Mouse (Mus musculus) right cerebral cortex, postnatal 10 days (tissue): ENCODE results near the gene Nt5dc1.
A peak's percentile ranks its signal among the peaks of the same experiment; 100 is the strongest.
"Not testable (repeated sequence)": the region's sequence is repeated elsewhere in the genome, so short reads cannot be mapped to it uniquely, and the experiment has no call there.

Experiments
- DNase-seq, 2 experiments: peaks; one replicate each; pipeline ENCODE4 v3.0.0; 2021; ENCODE audit warnings: low spot score in 2 of 2

The Nt5dc1 gene

GRCm38 (mm10) chr10:34312536-34312935, 105.8 kb downstream of the Nt5dc1 start:
- no peak for DNase-seq

- no peak for DNase-seq
Measured at GRCm38 (mm10) chr10:34309915-34310685, 108.3 kb downstream of the Nt5dc1 start.

GRCm38 (mm10) chr10:34307070-34307469, 111.3 kb downstream of the Nt5dc1 start:
- DNase-seq = no peak

DNA sequence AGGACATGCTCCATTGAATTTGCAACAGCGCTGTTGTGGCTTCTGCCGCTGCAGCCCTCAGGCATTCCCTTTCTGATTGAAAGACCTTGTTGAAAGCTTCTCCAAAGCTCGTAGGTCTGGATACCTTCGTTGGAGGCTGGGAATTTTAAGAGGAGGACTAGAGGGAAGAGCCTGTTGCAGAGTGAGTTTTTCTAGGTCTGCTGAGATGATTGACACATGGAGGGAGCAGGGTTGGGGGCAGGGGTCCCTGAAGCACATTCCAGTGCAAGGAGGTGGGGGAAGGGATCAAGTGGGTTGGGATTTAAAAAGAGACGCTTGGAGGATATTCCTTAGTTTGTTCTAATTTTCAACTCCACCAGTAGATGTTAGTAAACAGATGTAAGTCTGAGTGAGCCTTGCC, 118.0 kb downstream of the Nt5dc1 start:
- no peak for DNase-seq

GRCm38 (mm10) chr10:34297980-34298753, 120.2 kb downstream of the Nt5dc1 start:
- DNase-seq = no peak

GRCm38 (mm10) chr10:34297299-34297979, 120.9 kb downstream of the Nt5dc1 start, which contains the start of gene Tspyl4:
Gene Tspyl4 (plus strand): TSS chr10:34297442.
- peak; percentile 97 to 98 for DNase-seq

DNA sequence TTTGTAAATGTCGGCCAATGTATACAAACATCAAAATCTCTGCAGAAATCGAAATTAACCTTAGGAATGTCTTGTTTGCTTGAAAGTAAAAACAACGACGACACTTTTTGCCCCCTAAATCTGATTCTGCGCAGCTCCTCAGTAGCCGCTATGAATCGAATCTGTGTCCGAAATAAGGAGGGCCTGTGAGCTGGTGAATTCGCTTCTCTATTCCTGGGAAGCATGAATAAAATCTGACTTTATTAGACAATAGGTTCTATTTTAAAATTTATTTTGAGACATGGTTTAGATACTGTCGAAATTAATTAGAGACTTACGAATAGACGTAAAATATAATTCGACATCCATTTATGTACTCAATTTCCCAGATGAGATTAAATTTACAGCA, 121.4 kb downstream of the Nt5dc1 start:
- no peak for DNase-seq

DNA sequence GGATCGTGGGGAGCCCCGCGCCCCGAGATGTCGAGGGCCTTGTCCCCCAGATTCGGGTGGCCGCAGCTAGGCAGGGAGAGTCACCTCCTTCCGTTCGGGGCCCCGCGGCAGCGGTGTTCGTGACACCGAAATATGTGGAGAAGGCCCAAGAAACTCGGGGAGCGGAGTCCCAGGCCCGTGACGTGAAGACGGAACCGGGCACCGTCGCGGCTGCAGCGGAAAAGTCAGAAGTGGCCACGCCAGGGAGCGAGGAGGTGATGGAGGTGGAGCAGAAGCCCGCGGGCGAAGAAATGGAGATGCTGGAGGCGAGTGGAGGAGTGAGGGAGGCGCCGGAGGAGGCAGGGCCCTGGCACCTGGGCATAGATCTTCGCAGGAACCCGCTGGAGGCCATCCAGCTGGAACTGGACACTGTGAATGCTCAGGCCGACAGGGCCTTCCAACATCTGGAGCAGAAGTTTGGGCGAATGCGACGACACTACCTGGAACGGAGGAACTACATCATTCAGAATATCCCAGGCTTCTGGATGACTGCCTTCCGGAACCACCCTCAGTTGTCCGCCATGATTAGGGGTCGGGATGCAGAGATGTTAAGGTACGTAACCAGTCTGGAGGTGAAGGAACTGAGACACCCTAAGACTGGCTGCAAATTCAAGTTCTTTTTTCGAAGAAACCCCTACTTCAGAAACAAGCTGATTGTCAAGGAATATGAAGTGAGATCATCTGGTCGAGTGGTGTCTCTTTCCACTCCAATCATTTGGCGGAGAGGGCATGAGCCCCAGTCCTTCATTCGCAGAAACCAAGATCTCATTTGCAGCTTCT, 135.7 kb downstream of the Nt5dc1 start:
- DNase-seq = peak; percentile 65 to 73

DNA sequence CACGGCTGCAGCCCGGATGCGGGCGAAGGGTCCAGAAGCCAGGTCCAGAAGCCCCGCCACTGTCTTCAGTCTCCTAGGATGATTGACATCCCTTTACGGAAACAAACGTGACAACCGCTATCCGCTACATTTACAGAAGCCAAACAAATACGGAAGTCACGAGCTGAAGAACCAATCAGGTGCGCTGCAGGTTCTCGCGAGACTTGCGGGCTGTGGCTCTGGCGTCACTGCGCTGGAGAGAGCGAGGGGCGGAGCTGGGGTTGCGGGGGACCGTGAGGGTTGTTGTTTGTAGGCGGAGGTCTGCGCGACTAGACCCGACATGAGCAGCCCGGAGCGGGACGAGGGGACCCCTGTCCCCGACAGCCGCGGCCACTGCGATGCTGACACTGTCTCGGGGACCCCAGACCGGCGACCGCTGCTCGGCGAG, 136.4 kb downstream of the Nt5dc1 start, which contains the start of gene Tspyl1:
Gene Tspyl1, plus strand, starts transcription at position 229 of the 427 bp plus-strand sequence.
- DNase-seq = peak; percentile 99

- no peak for DNase-seq
Measured at GRCm38 (mm10) chr10:34281211-34281961, 137.0 kb downstream of the Nt5dc1 start.

GRCm38 (mm10) chr10:34280591-34281175, 137.7 kb downstream of the Nt5dc1 start:
- peak; percentile 72 for DNase-seq

GRCm38 (mm10) chr10:34271681-34272080, 146.7 kb downstream of the Nt5dc1 start:
- DNase-seq = peak; percentile 72 to 78

- DNase-seq = no peak
Measured at GRCm38 (mm10) chr10:34267312-34268070, 150.9 kb downstream of the Nt5dc1 start.

- no peak for DNase-seq
Measured at GRCm38 (mm10) chr10:34265106-34265505, 153.2 kb downstream of the Nt5dc1 start.

DNA sequence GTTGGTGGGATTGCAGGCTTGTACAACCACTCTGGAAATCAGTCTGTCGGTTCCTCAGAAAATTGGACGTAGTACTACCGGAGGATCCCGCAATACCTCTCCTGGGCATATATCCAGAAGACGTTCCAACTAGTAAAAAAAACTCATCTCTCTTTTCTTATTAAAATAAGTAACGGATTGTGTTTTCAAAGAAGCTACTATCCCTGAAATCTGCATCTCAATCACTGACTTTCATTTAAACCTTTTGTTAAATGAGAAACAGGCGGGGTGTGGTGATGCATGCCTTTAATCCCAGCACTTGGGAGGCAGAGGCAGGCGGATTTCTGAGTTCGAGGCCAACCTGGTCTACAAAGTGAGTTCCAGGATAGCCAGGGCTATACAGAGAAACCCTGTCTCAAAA, 165.5 kb downstream of the Nt5dc1 start:
- not testable (repeated sequence) for DNase-seq

- DNase-seq = no peak
Measured at GRCm38 (mm10) chr10:34249594-34249993, 168.8 kb downstream of the Nt5dc1 start.

DNA sequence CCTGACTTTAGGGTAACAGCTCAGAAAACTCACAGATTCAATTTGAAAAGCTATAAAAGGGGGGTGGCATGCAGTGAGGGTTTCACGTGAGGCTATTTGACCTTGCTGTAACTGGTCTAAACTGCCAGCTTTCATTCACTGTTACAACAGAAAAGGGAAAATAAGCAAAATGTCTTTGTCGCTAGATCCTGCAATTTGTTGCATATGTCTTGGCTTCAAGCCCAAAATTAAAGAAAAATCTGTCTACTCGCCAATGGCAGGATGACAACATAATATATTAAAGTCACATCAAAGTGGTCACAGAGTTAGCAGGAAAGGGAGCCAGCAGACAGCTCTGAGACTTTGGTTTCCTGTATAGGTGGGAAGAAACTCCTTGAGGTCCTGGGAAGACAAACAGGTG, 170.6 kb downstream of the Nt5dc1 start:
- DNase-seq = no peak

GRCm38 (mm10) chr10:34246106-34246505, 172.2 kb downstream of the Nt5dc1 start:
- DNase-seq = no peak

- DNase-seq = no peak
Measured at GRCm38 (mm10) chr10:34244745-34245144, 173.6 kb downstream of the Nt5dc1 start.
